Mouse (Mus musculus) stomach, embryonic 14.5 days (tissue): ENCODE results near the gene Fam53b. TPM values are rescaled to one million over a fixed set of nuclear protein-coding genes. Genes with fewer than 3 reads are reported as not detected.

Experiments used
- ATAC-seq: fragments of 200-750 bp; cut with Nextera tagmentation; 2 replicates; pipeline ENCODE4 v1.8.0; 2017; ENCODE audit warnings: low read depth, moderate TSS enrichment; ENCODE audit not compliant: insufficient number of reproducible peaks, insufficient read depth, low FRiP score
- H3K27ac ChIP-seq: fragments of 300-500 bp; sonication (generic); 2 replicates; pipeline ENCODE4 v1.5.1; 2014; ENCODE audit warnings: mild to moderate bottlenecking, low read length, moderate library complexity, mixed read lengths
- H3K27me3 ChIP-seq: fragments of 300-500 bp; sonication (generic); 2 replicates; pipeline ENCODE4 v1.6.1; 2014; ENCODE audit warnings: low read length, control low read depth, mixed read lengths; ENCODE audit not compliant: control insufficient read depth, insufficient read depth
- H3K36me3 ChIP-seq: fragments of 300-500 bp; sonication (generic); 2 replicates; pipeline ENCODE4 v1.6.1; 2014; ENCODE audit warnings: mild to moderate bottlenecking, control low read depth, low read length, moderate library complexity, mixed read lengths; ENCODE audit not compliant: control insufficient read depth, insufficient read depth
- H3K4me1 ChIP-seq: fragments of 300-500 bp; sonication (generic); 2 replicates; pipeline ENCODE4 v1.6.1; 2014; ENCODE audit warnings: low read length, control low read depth, mixed read lengths; ENCODE audit not compliant: control insufficient read depth, insufficient read depth
- H3K4me2 ChIP-seq: fragments of 300-500 bp; sonication (generic); replicated peaks from 2 replicates; pipeline ENCODE4 v1.6.1; 2014; ENCODE audit warnings: low read depth, low read length, control low read depth
- H3K4me3 ChIP-seq: fragments of 300-500 bp; sonication (generic); 2 replicates; pipeline ENCODE4 v1.5.1; 2014; ENCODE audit warnings: low read depth, low read length, control low read depth
- H3K9ac ChIP-seq: fragments of 300-500 bp; sonication (generic); replicated peaks from 2 replicates; pipeline ENCODE4 v1.6.1; 2014; ENCODE audit warnings: low read depth, mild to moderate bottlenecking, control low read depth, low read length, moderate library complexity, mixed read lengths
- H3K9me3 ChIP-seq: fragments of 300-500 bp; sonication (generic); 2 replicates; pipeline ENCODE4 v1.6.1; 2016; ENCODE audit warnings: low read depth, low read length, control low read depth; ENCODE audit not compliant: control insufficient read depth
- WGBS: fragments of 180-500 bp; shearing (Covaris S2); extraction: QIAGEN DNeasy Blood & Tissue Kit; methylation state at CpG from one replicate; pipeline ENCODE4 v1.1.7; 2014; 5-methylcytosine and 5-hydroxymethylcytosine counted together
- polyA plus RNA-seq: library from polyadenylated mRNA; unstranded; fragments of >200 nt; fragmentation: Nextera tagmentation; extraction: Ambion mirVana; gene quantifications from 2 replicates; pipeline ENCODE4 v1.2.1, GENCODE M21; 2014

Fam53b gene
- polyA plus RNA-seq, 1 experiment from 2014 or later, result 16.4 TPM

GRCm38 (mm10) chr7:132715259-132715658 is 98.4 kb downstream of the Fam53b start:
- no peak overlapping the region for H3K4me3 ChIP-seq
- ATAC-seq, result no peak
- no peak overlapping the region for H3K9ac ChIP-seq
- 100% methylated on average over 4 of the region's 4 CpGs for WGBS
- no peaks in the 10 kb centered on the region for H3K9me3 ChIP-seq
- H3K27ac ChIP-seq, result peak overlapping the region; percentile 74; the same call in 1 of the 2 replicates
- H3K36me3 ChIP-seq, result peaks cover 4% of the 10 kb centered on the region; the same call in 1 of the 2 replicates
- H3K4me2 ChIP-seq, result no peak overlapping the region
- H3K27me3 ChIP-seq, result no peaks in the 10 kb centered on the region
- peaks cover 26% of the 10 kb centered on the region; the same call in 1 of the 2 replicates for H3K4me1 ChIP-seq

- Histone ChIP-seq H3K4me3 (no peak overlapping the region), H3K36me3 (peaks cover 4% of the 10 kb centered on the region; the same call in 1 of the 2 replicates), H3K9me3 (no peaks in the 10 kb centered on the region), H3K4me1 (peaks cover 26% of the 10 kb centered on the region; the same call in 1 of the 2 replicates), H3K27me3 (no peaks in the 10 kb centered on the region), H3K4me2 (no peak overlapping the region), H3K27ac (peak overlapping the region; percentile 74), H3K9ac (no peak overlapping the region)
- ATAC-seq, result 0 out of 2 replicates have a peak, but pooled peaks have one; percentile 40
- WGBS, result 41% methylated on average over 6 of the region's 6 CpGs
Observed at GRCm38 (mm10) chr7:132714236-132714923, 99.3 kb downstream of the Fam53b start.

- no peaks in the 10 kb centered on the region for H3K27me3 ChIP-seq
- H3K9ac ChIP-seq, result no peak overlapping the region
- 58% methylated on average over 8 of the region's 8 CpGs for WGBS
- H3K4me2 ChIP-seq, result no peak overlapping the region
- peak overlapping the region; percentile 74; the same call in 1 of the 2 replicates for H3K27ac ChIP-seq
- H3K36me3 ChIP-seq, result peaks cover 4% of the 10 kb centered on the region; the same call in 1 of the 2 replicates
- ATAC-seq, result no peak
- no peaks in the 10 kb centered on the region for H3K9me3 ChIP-seq
- H3K4me3 ChIP-seq, result no peak overlapping the region
- peaks cover 26% of the 10 kb centered on the region; the same call in 1 of the 2 replicates for H3K4me1 ChIP-seq
Observed at GRCm38 (mm10) chr7:132713483-132714126, 100.1 kb downstream of the Fam53b start.

GRCm38 (mm10) chr7:132712956-132713355 is 100.7 kb downstream of the Fam53b start:
- peaks cover 26% of the 10 kb centered on the region; the same call in 1 of the 2 replicates for H3K4me1 ChIP-seq

GRCm38 (mm10) chr7:132712044-132712708 is 101.5 kb downstream of the Fam53b start:
- Histone ChIP-seq H3K9ac (no peak overlapping the region), H3K4me2 (0 out of 2 replicates have a peak overlapping the region, but pooled peaks have one; percentile 12)

More at GRCm38 (mm10) chr7:132712956-132713355, 100.7 kb downstream of the Fam53b start:
- H3K9ac ChIP-seq, result no peak overlapping the region
- H3K4me3 ChIP-seq, result no peak overlapping the region
- WGBS, result 67% methylated on average over 7 of the region's 7 CpGs
- peak overlapping the region; percentile 74; the same call in 1 of the 2 replicates for H3K27ac ChIP-seq
- ATAC-seq, result no peak
- H3K36me3 ChIP-seq, result peaks cover 4% of the 10 kb centered on the region; the same call in 1 of the 2 replicates
- no peak overlapping the region for H3K4me2 ChIP-seq
- no peaks in the 10 kb centered on the region for H3K27me3 ChIP-seq
- H3K9me3 ChIP-seq, result no peaks in the 10 kb centered on the region

GRCm38 (mm10) chr7:132711579-132711978 is 102.1 kb downstream of the Fam53b start:
- peaks cover 26% of the 10 kb centered on the region; the same call in 1 of the 2 replicates for H3K4me1 ChIP-seq
- no peak for ATAC-seq
- H3K4me2 ChIP-seq, result no peak overlapping the region
- H3K27me3 ChIP-seq, result no peaks in the 10 kb centered on the region
- no peaks in the 10 kb centered on the region for H3K9me3 ChIP-seq
- WGBS, result 71% methylated on average over 9 of the region's 9 CpGs
- no peak overlapping the region for H3K27ac ChIP-seq
- H3K9ac ChIP-seq, result no peak overlapping the region
- no peak overlapping the region for H3K4me3 ChIP-seq
- peaks cover 4% of the 10 kb centered on the region; the same call in 1 of the 2 replicates for H3K36me3 ChIP-seq

More at GRCm38 (mm10) chr7:132712044-132712708, 101.5 kb downstream of the Fam53b start:
- H3K9me3 ChIP-seq, result no peaks in the 10 kb centered on the region
- H3K4me3 ChIP-seq, result no peak overlapping the region
- WGBS, result 31% methylated on average over 16 of the region's 16 CpGs
- peaks cover 26% of the 10 kb centered on the region; the same call in 1 of the 2 replicates for H3K4me1 ChIP-seq
- ATAC-seq, result no peak; the same call in 1 of the 2 replicates
- no peak overlapping the region for H3K27ac ChIP-seq
- H3K36me3 ChIP-seq, result peaks cover 4% of the 10 kb centered on the region; the same call in 1 of the 2 replicates
- no peaks in the 10 kb centered on the region for H3K27me3 ChIP-seq

- Histone ChIP-seq H3K4me1 (0 out of 2 replicates have a peak, but pooled peaks cover 3% of the 10 kb centered on the region), H3K9me3 (no peaks in the 10 kb centered on the region), H3K4me3 (no peak overlapping the region), H3K27ac (no peak overlapping the region), H3K4me2 (no peak overlapping the region), H3K36me3 (no peaks in the 10 kb centered on the region), H3K9ac (no peak overlapping the region), H3K27me3 (no peaks in the 10 kb centered on the region)
- no peak for ATAC-seq
- 88% methylated on average over 7 of the region's 7 CpGs for WGBS
Observed at GRCm38 (mm10) chr7:132705130-132705529, 108.6 kb downstream of the Fam53b start.

GRCm38 (mm10) chr7:132704310-132704875 is 109.3 kb downstream of the Fam53b start:
- WGBS, result 86% methylated on average over 8 of the region's 8 CpGs

More at GRCm38 (mm10) chr7:132704310-132704875, 109.3 kb downstream of the Fam53b start:
- H3K9ac ChIP-seq, result no peak overlapping the region
- no peak overlapping the region for H3K4me3 ChIP-seq
- 0 out of 2 replicates have a peak, but pooled peaks cover 3% of the 10 kb centered on the region for H3K4me1 ChIP-seq
- H3K27me3 ChIP-seq, result no peaks in the 10 kb centered on the region
- no peaks in the 10 kb centered on the region for H3K36me3 ChIP-seq
- H3K9me3 ChIP-seq, result no peaks in the 10 kb centered on the region
- ATAC-seq, result no peak
- no peak overlapping the region for H3K4me2 ChIP-seq
- H3K27ac ChIP-seq, result no peak overlapping the region
